Mouse (Mus musculus): ENCODE data around the gene Ctf2. TPM values are rescaled to one million over a fixed set of nuclear protein-coding genes. Genes with fewer than 3 reads are reported as not detected.

Gene Ctf2
- polyA plus RNA-seq, 1 experiment from 2014 or later = 0.15 TPM

DNA sequence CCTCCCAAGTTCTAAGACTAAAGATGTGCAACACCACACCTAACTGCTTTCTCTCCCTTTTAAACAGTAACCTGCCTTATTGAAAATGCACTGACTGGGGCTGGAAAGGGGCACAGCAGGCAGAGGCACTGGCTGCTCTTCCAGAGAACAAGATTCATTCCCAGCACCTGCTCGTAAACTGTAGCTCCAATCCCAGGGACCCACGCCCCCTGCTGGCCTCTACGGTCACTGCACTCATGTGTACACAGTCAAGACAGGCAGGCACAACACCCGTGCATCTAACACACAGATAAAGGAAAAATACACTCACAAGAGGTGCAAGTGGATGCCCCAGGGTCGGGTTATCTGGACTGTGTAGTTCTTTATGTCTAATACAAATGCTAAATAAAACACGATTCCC lies 54.9 kb downstream of the Ctf2 start:
- Histone ChIP-seq H3K27me3 (ENCODE audit: control insufficient read depth, insufficient read depth, low read length) (no peaks in the 10 kb centered on the region), H3K9me3 (ENCODE audit: control insufficient read depth, low read length) (no peaks in the 10 kb centered on the region), H3K4me2 (replicated peaks; ENCODE audit: low read depth, low read length) (no peak overlapping the region), H3K36me3 (ENCODE audit: control insufficient read depth, insufficient read depth, low read length) (no peaks in the 10 kb centered on the region), H3K4me1 (replicated peaks; ENCODE audit: control insufficient read depth, insufficient read depth, low read length) (no peaks in the 10 kb centered on the region), H3K9ac (ENCODE audit: low read depth, low read length) (no peak overlapping the region), H3K27ac (ENCODE audit: low read depth, low read length) (no peak overlapping the region), H3K4me3 (ENCODE audit: low read depth, low read length) (no peak overlapping the region)
- DNase-seq (ENCODE audit: low spot score) = peak; percentile 70
- no peak for ATAC-seq (ENCODE audit: low FRiP score)
- 72% methylated on average over 6 of the region's 6 CpGs for WGBS

DNA sequence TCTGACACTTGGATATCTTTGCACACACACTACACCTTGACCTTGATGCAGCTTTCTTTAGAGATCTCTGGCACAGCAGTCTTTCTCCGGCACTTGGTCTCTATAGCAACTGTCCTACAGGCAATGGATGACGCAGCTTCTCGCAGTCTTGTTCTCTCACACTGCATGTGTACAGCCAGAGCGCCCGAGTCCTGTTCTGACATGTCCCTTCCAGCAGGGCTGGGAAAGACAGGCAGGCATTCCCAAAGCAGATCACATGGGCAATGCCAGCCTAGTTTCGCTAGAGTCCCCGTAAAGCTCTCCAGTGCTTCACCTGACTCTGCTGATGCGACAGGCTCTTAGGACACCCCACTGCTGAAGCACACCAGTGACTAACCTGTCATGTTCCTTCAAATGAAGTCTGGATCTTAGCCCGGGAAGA lies 56.6 kb downstream of the Ctf2 start:
- no peak for DNase-seq (ENCODE audit: low spot score)
- no peak for ATAC-seq (ENCODE audit: low FRiP score)
- H3K27ac ChIP-seq (ENCODE audit: low read depth, low read length) = no peak overlapping the region
- no peaks in the 10 kb centered on the region for H3K36me3 ChIP-seq (ENCODE audit: control insufficient read depth, insufficient read depth, low read length)
- WGBS = 75% methylated on average over 9 of the region's 9 CpGs
- H3K27me3 ChIP-seq (ENCODE audit: control insufficient read depth, insufficient read depth, low read length) = no peaks in the 10 kb centered on the region
- no peak overlapping the region for H3K4me3 ChIP-seq (ENCODE audit: low read depth, low read length)
- no peaks in the 10 kb centered on the region for H3K9me3 ChIP-seq (ENCODE audit: control insufficient read depth, low read length)
- no peak overlapping the region for H3K9ac ChIP-seq (ENCODE audit: low read depth, low read length)
- H3K4me2 ChIP-seq (replicated peaks; ENCODE audit: low read depth, low read length) = no peak overlapping the region
- no peaks in the 10 kb centered on the region for H3K4me1 ChIP-seq (replicated peaks; ENCODE audit: control insufficient read depth, insufficient read depth, low read length)

DNA sequence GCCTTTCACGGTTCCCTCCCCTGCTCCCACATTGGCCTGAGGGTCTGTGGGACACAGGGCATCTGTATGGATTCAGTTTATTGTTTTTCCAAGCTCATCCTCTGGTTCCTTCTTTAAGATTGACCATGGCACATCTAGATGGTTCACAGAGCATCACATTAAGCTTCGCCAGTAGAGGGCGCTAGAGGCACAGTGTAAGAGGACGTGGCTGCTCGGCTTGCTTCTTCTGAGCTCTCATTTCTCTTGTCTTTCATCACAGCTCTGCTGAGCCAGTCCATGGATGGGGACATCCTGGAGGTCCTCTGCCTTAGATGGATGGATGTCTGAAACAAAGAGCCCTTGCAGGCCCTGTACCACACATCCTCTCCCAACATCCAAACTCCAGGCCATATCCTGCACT lies 57.0 kb downstream of the Ctf2 start:
- H3K9me3 ChIP-seq (ENCODE audit: control insufficient read depth, low read length) = no peaks in the 10 kb centered on the region
- 2% methylated on average over 5 of the region's 5 CpGs for WGBS
- H3K4me2 ChIP-seq (replicated peaks; ENCODE audit: low read depth, low read length) = no peak overlapping the region
- peak; percentile 93 for DNase-seq (ENCODE audit: low spot score)
- H3K4me3 ChIP-seq (ENCODE audit: low read depth, low read length) = no peak overlapping the region
- no peak overlapping the region for H3K27ac ChIP-seq (ENCODE audit: low read depth, low read length)
- no peaks in the 10 kb centered on the region for H3K27me3 ChIP-seq (ENCODE audit: control insufficient read depth, insufficient read depth, low read length)
- H3K36me3 ChIP-seq (ENCODE audit: control insufficient read depth, insufficient read depth, low read length) = no peaks in the 10 kb centered on the region
- H3K9ac ChIP-seq (ENCODE audit: low read depth, low read length) = no peak overlapping the region
- ATAC-seq (ENCODE audit: low FRiP score) = peak; percentile 56; the same call in 1 of the 2 replicates
- H3K4me1 ChIP-seq (replicated peaks; ENCODE audit: control insufficient read depth, insufficient read depth, low read length) = no peaks in the 10 kb centered on the region

DNA sequence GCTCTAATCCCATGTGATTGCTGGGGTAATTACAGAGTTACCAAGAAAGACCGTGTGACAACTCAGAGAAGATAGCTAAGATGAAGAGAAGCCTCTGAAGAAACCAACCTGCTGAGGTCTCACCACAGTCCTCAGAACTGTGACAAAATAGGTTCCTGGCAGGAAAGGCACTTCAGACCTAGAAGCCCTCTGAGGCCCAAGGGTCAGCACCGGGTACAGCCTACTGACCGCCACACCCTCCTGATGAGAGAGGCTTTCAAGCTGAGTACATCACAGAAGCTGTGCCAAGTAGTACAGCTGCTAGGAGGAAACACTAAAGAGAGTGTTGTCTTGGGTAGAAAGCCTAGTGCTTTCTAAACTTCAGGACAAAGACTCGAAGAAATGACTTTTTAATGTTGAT lies 59.2 kb downstream of the Ctf2 start:
- Histone ChIP-seq H3K27ac (ENCODE audit: low read depth, low read length) (no peak overlapping the region), H3K27me3 (ENCODE audit: control insufficient read depth, insufficient read depth, low read length) (no peaks in the 10 kb centered on the region), H3K36me3 (ENCODE audit: control insufficient read depth, insufficient read depth, low read length) (no peaks in the 10 kb centered on the region), H3K4me3 (ENCODE audit: low read depth, low read length) (no peak overlapping the region), H3K9me3 (ENCODE audit: control insufficient read depth, low read length) (no peaks in the 10 kb centered on the region), H3K9ac (ENCODE audit: low read depth, low read length) (no peak overlapping the region), H3K4me2 (replicated peaks; ENCODE audit: low read depth, low read length) (no peak overlapping the region), H3K4me1 (replicated peaks; ENCODE audit: control insufficient read depth, insufficient read depth, low read length) (no peaks in the 10 kb centered on the region)
- ATAC-seq (ENCODE audit: low FRiP score) = no peak
- whole genome bisulfite sequencing = 78% methylated on average over 4 of the region's 4 CpGs
- no peak for DNase-seq (ENCODE audit: low spot score)

DNA sequence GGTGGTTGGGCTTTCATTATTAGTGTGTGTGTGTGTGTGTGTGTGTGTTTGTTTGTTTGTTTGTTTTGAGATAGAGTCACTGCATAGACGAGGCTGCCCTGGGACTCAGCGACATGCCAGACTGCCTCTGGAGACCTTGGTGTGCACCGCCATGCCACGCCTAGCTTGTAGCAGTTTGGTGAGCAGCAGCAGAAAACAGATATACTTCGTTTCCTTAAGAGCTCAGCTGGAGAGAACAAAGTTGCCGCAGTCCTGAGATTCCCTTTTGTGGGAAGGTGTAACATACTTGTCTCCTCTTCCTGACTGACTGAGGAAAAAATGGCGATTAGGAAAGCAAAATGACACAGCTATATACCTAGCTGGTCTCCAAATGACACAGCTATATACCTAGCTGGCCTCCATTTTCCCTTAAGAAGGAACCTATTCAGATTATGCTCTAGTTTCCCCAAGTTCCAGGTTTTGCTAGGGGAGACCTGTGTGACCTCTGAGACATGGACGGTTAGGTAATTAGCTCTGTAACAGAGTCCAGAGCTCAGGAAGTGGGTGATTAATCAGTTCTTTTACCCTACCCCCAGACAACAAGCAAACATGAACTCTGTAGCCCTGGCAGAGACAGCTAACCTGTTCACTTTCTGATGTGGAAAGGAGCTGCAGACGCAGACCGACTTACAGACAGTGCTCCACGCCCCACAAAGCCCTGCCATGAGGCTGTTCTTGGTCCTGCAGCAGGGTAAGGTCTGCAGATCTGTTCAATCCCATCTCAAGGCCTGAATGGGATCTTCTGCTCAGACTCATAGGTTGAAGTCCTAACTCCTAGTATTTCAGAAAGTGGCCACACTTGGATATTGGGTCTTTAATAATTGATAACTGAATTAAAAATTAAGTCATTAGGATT lies 59.8 kb downstream of the Ctf2 start:
- ATAC-seq (ENCODE audit: low FRiP score) (no peak), DNase-seq (ENCODE audit: low spot score) (no peak)
- 84% methylated on average over 11 of the region's 11 CpGs for WGBS
- Histone ChIP-seq H3K27ac (ENCODE audit: low read depth, low read length) (no peak overlapping the region), H3K4me1 (replicated peaks; ENCODE audit: control insufficient read depth, insufficient read depth, low read length) (no peaks in the 10 kb centered on the region), H3K4me2 (replicated peaks; ENCODE audit: low read depth, low read length) (no peak overlapping the region), H3K36me3 (ENCODE audit: control insufficient read depth, insufficient read depth, low read length) (no peaks in the 10 kb centered on the region), H3K27me3 (ENCODE audit: control insufficient read depth, insufficient read depth, low read length) (no peaks in the 10 kb centered on the region), H3K9me3 (ENCODE audit: control insufficient read depth, low read length) (no peaks in the 10 kb centered on the region), H3K4me3 (ENCODE audit: low read depth, low read length) (no peak overlapping the region), H3K9ac (ENCODE audit: low read depth, low read length) (no peak overlapping the region)

MicroRNAs encoded within 50 kb of the gene (microRNA counts, 519-probe panel; counts per million panel counts)
- not detected for microRNA mmu-miR-762

Other genes starting within 250 kb of the Ctf2 start
- 58.1 and 81.5 TPM in 2 replicates for gene Srcap, start 220.2 kb downstream of the Ctf2 start, polyA plus RNA-seq (2014; fragmentation: Nextera tagmentation; extraction: Ambion mirVana)
- 20.0 and 26.0 TPM in 2 replicates for gene Gm42715, start 212.6 kb downstream of the Ctf2 start, polyA plus RNA-seq (2014; fragmentation: Nextera tagmentation; extraction: Ambion mirVana)
- gene Tmem265, start 170.8 kb downstream of the Ctf2 start, polyA plus RNA-seq (2014; fragmentation: Nextera tagmentation; extraction: Ambion mirVana) = 7.7 and 8.6 TPM in 2 replicates
- 50.4 and 54.0 TPM in 2 replicates for gene Phkg2, start 158.8 kb downstream of the Ctf2 start, polyA plus RNA-seq (2014; fragmentation: Nextera tagmentation; extraction: Ambion mirVana)
- 11.9 and 16.4 TPM in 2 replicates for gene Ccdc189, start 143.6 kb downstream of the Ctf2 start, polyA plus RNA-seq (2014; fragmentation: Nextera tagmentation; extraction: Ambion mirVana)
- 31.4 and 33.6 TPM in 2 replicates for gene Rnf40, start 143.4 kb downstream of the Ctf2 start, polyA plus RNA-seq (2014; fragmentation: Nextera tagmentation; extraction: Ambion mirVana)
- gene Zfp629, start 116.4 kb downstream of the Ctf2 start, polyA plus RNA-seq (2014; fragmentation: Nextera tagmentation; extraction: Ambion mirVana) = 28.0 and 31.0 TPM in 2 replicates
- gene Bcl7c, start 23.2 kb downstream of the Ctf2 start, polyA plus RNA-seq (2014; fragmentation: Nextera tagmentation; extraction: Ambion mirVana) = 58.4 and 61.5 TPM in 2 replicates
- 6.8 and 9.2 TPM in 2 replicates for gene Ctf1, start 19.4 kb downstream of the Ctf2 start, polyA plus RNA-seq (2014; fragmentation: Nextera tagmentation; extraction: Ambion mirVana)
- 6.2 and 10.7 TPM in 2 replicates for gene Fbxl19, start 12.4 kb upstream of the Ctf2 start, polyA plus RNA-seq (2014; fragmentation: Nextera tagmentation; extraction: Ambion mirVana)
- 6.7 and 8.5 TPM in 2 replicates for gene Orai3, start 37.6 kb upstream of the Ctf2 start, polyA plus RNA-seq (2014; fragmentation: Nextera tagmentation; extraction: Ambion mirVana)
- gene Setd1a, start 44.5 kb upstream of the Ctf2 start, polyA plus RNA-seq (2014; fragmentation: Nextera tagmentation; extraction: Ambion mirVana) = 21.3 and 22.4 TPM in 2 replicates
- gene Gm49388, start 53.4 kb upstream of the Ctf2 start, polyA plus RNA-seq (2014; fragmentation: Nextera tagmentation; extraction: Ambion mirVana) = not detected in 2 replicates
- gene Hsd3b7, start 68.4 kb upstream of the Ctf2 start, polyA plus RNA-seq (2014; fragmentation: Nextera tagmentation; extraction: Ambion mirVana) = 7.6 and 7.8 TPM in 2 replicates
- gene Stx4a, start 92.1 kb upstream of the Ctf2 start, polyA plus RNA-seq (2014; fragmentation: Nextera tagmentation; extraction: Ambion mirVana) = 11.6 and 15.0 TPM in 2 replicates
- 9.1 and 10.1 TPM in 2 replicates for gene Stx1b, start 92.4 kb upstream of the Ctf2 start, polyA plus RNA-seq (2014; fragmentation: Nextera tagmentation; extraction: Ambion mirVana)
- 16.5 and 21.5 TPM in 2 replicates for gene Zfp646, start 144.1 kb upstream of the Ctf2 start, polyA plus RNA-seq (2014; fragmentation: Nextera tagmentation; extraction: Ambion mirVana)
- gene Zfp668, start 144.7 kb upstream of the Ctf2 start, polyA plus RNA-seq (2014; fragmentation: Nextera tagmentation; extraction: Ambion mirVana) = 23.1 and 23.3 TPM in 2 replicates
- 0.59 and 0.60 TPM in 2 replicates for gene Prss53, start 158.8 kb upstream of the Ctf2 start, polyA plus RNA-seq (2014; fragmentation: Nextera tagmentation; extraction: Ambion mirVana)
- not detected in 2 replicates for gene Gm21974, start 163.3 kb upstream of the Ctf2 start, polyA plus RNA-seq (2014; fragmentation: Nextera tagmentation; extraction: Ambion mirVana)
- gene Vkorc1, start 163.5 kb upstream of the Ctf2 start, polyA plus RNA-seq (2014; fragmentation: Nextera tagmentation; extraction: Ambion mirVana) = 48.0 and 53.9 TPM in 2 replicates
- 96.5 and 105 TPM in 2 replicates for gene Bckdk, start 171.9 kb upstream of the Ctf2 start, polyA plus RNA-seq (2014; fragmentation: Nextera tagmentation; extraction: Ambion mirVana)
- gene Kat8, start 180.3 kb upstream of the Ctf2 start, polyA plus RNA-seq (2014; fragmentation: Nextera tagmentation; extraction: Ambion mirVana) = 49.7 and 50.1 TPM in 2 replicates
- 3.4 and 4.9 TPM in 2 replicates for gene Prss8, start 197.9 kb upstream of the Ctf2 start, polyA plus RNA-seq (2014; fragmentation: Nextera tagmentation; extraction: Ambion mirVana)
- gene Prss36, start 214.6 kb upstream of the Ctf2 start, polyA plus RNA-seq (2014; fragmentation: Nextera tagmentation; extraction: Ambion mirVana) = 8.5 and 11.0 TPM in 2 replicates
- 58.7 and 65.0 TPM in 2 replicates for gene Fus, start 235.3 kb upstream of the Ctf2 start, polyA plus RNA-seq (2014; fragmentation: Nextera tagmentation; extraction: Ambion mirVana)

Measured in hindbrain, embryonic 11.5 days (tissue).